Mouse (Mus musculus) lung, embryonic 16.5 days (tissue): Measurements from ENCODE around the gene Ugt2b34. TPM values are rescaled to one million over a fixed set of nuclear protein-coding genes. Genes with fewer than 3 reads are reported as not detected.

Experiments used
- polyA plus RNA-seq: library from polyadenylated mRNA; unstranded; fragments of >200 nt; fragmentation: Nextera tagmentation; extraction: Ambion mirVana; gene quantifications from 2 replicates; pipeline ENCODE4 v1.2.1, GENCODE M21; 2015

Ugt2b34 gene
- polyA plus RNA-seq, 1 experiment from 2014 or later: 0.09 TPM

Other genes starting within 250 kb of the Ugt2b34 start
- 0.08 TPM in 1 of 2 replicates, not detected in the other for gene Tmprss11b, start 230.6 kb downstream of the Ugt2b34 start, polyA plus RNA-seq
- not detected in 2 replicates for gene Tmprss11e, start 161.1 kb downstream of the Ugt2b34 start, polyA plus RNA-seq
- gene Ythdc1, start 102.7 kb downstream of the Ugt2b34 start, polyA plus RNA-seq: 33.7 and 34.6 TPM in 2 replicates
- gene Ugt2b1, start 19.6 kb upstream of the Ugt2b34 start, polyA plus RNA-seq: not detected in 2 replicates
- not detected in 2 replicates for gene Ugt2b35, start 93.9 kb upstream of the Ugt2b34 start, polyA plus RNA-seq
- 1.3 TPM in 1 of 2 replicates, not detected in the other for gene Ugt2b36, start 185.6 kb upstream of the Ugt2b34 start, polyA plus RNA-seq
- 0.44 TPM in 1 of 2 replicates, not detected in the other for gene Ugt2b5, start 233.4 kb upstream of the Ugt2b34 start, polyA plus RNA-seq